Mouse (Mus musculus) erythroblast, embryonic 14.5 days (primary cell): Measurements from ENCODE around the gene Cln3. TPM values are rescaled to one million over a fixed set of nuclear protein-coding genes. Genes with fewer than 3 reads are reported as not detected.

ENCODE experiments used
- H3K27me3 ChIP-seq: 2 replicates; pipeline ENCODE4 v1.6.1; 2012; ENCODE audit warnings: inconsistent platforms; ENCODE audit not compliant: control insufficient read depth
- H3K36me3 ChIP-seq: 2 replicates; pipeline ENCODE4 v1.6.1; 2012; ENCODE audit warnings: mild to moderate bottlenecking, inconsistent platforms; ENCODE audit not compliant: control insufficient read depth
- H3K4me1 ChIP-seq: 2 replicates; pipeline ENCODE4 v1.6.1; 2012; ENCODE audit warnings: inconsistent platforms; ENCODE audit not compliant: control insufficient read depth
- H3K4me3 ChIP-seq: replicated peaks from 2 replicates; pipeline ENCODE3; 2012; ENCODE audit warnings: moderate library complexity, mild to moderate bottlenecking, inconsistent platforms
- H3K9me3 ChIP-seq: 2 replicates; pipeline ENCODE4 v1.6.1; 2012; ENCODE audit warnings: low read length, inconsistent platforms, mixed read lengths; ENCODE audit not compliant: control insufficient read depth
- GATA1 ChIP-seq: IDR thresholded peaks from 2 replicates; pipeline ENCODE4 v1.6.1; 2012; ENCODE audit warnings: low read length, inconsistent platforms, mixed read lengths
- TAL1 ChIP-seq: IDR thresholded peaks from 3 replicates; pipeline ENCODE4 v1.6.1; 2012; ENCODE audit warnings: low read length, inconsistent platforms, mixed read lengths
- polyA plus RNA-seq: library from polyadenylated mRNA; stranded (reverse); fragments of >175 nt; gene quantifications from 2 replicates; pipeline ENCODE4 v1.2.3, GENCODE M21; 2012

Cln3 gene
- polyA plus RNA-seq, result 0.14 and 0.22 TPM in 2 replicates

DNA sequence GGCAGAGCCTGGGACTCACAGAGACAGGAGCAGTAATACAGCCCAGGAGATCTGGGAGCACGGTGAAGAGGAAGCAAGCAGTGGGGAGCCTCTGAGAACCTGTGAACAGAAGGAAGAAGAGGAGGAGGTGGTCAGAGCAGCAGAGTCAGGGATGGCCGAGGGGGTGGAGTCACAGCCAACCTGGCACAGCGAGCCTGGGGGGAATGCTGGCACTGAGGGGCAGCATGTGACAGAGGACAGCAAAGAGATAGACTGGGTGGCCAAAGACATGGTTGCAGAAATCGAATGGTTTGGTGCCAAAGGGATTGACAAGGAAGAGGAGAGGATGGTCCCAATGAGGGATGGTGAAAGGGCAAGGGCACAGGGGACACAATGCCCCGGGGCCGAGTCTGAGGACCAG lies at the start of gene Cln3:
Gene Cln3 (minus strand): TSS at position 101 of the 400 bp plus-strand sequence.
- Histone ChIP-seq H3K36me3 (no peaks in the 10 kb centered on the region), H3K4me1 (peaks cover 17% of the 10 kb centered on the region), H3K9me3 (no peaks in the 10 kb centered on the region), H3K27me3 (peaks cover 31% of the 10 kb centered on the region), H3K4me3 (no peak within 1 kb of the TSS)
- no peak for TF ChIP-seq TAL1
- TF ChIP-seq GATA1, result no peak

DNA sequence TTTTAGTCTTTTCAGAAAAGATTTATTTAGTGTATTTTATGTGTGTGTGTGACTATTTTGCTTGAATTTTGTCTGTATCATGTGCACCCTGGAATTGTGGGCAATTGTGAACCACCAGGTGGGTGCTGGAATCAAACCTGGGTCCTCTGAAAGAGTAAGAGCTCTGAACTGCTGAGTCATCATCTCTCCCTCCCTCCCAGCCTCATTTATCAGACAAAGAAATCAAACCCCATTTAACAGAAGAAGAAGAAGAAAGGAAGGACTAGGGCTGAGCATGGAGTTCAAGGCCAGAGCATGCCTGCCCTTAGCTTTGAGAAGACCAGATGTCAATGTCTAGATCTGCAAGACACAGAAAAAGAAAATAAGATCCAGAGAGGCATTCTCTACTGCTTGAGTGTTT lies 49.8 kb upstream of the Cln3 start:
- Histone ChIP-seq H3K9me3 (no peaks in the 10 kb centered on the region), H3K4me3 (no peak overlapping the region), H3K4me1 (peaks cover 3% of the 10 kb centered on the region; the same call in 1 of the 2 replicates), H3K36me3 (no peaks in the 10 kb centered on the region), H3K27me3 (peaks cover 2% of the 10 kb centered on the region; the same call in 1 of the 2 replicates)
- TF ChIP-seq TAL1 (no peak), GATA1 (no peak)

DNA sequence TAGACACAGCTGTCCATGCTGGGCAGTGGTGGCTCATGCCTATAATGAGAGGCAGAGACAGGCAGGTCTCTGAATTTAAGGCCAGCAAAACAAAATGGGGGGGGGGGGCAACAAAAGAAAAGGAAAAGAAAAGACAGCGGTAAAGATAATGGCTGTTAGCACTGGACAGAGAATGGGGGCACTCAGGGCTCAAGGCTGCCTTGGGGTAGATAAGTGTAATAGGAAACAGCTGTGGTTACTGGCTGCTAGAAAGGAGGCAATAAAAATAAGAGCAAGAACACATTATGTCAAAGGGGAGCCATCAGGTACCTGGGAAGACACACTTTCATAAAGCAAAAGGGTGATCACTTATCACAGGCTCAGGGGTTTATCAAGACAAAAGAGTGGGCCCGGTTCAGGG lies 46.9 kb upstream of the Cln3 start:
- Histone ChIP-seq H3K4me3 (no peak overlapping the region), H3K4me1 (peaks cover 3% of the 10 kb centered on the region; the same call in 1 of the 2 replicates), H3K27me3 (no peaks in the 10 kb centered on the region), H3K9me3 (no peaks in the 10 kb centered on the region), H3K36me3 (no peaks in the 10 kb centered on the region)
- TF ChIP-seq GATA1, result no peak
- no peak for TF ChIP-seq TAL1

DNA sequence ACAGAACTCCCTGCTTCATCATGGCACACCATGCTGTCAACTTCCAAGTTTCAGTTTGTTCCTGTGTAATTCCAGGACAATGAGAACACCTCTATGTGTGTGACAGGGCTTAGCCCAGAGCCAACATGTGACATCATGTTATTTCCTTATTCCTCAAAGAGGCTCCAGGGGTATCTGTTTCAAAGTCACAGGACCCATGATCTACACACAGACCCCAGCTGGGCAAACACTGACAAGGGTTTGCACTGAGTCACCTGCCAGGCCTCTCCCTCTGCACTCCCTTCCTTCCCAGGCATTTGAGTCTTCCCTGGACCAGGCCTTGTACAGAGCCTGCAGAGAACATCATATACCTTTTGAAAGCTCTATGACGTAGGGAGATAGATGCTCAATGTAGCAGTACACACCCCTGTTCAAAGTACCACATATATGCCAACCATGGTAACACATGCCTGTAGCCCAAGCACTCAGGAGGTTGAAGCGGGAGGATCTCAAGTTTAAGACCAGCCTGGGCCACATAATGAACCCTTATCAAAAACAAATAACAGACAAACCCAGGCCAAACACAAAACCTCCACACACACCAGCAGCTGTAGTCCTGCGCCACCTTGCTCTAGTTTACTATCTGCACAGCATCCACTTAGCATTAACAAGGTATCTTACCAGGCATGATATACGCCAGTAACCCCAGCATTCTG lies 45.4 kb upstream of the Cln3 start, which contains the start of gene Nupr1:
Gene Nupr1 (minus strand): TSS at position 38 of the 695 bp plus-strand sequence.
- TF ChIP-seq GATA1 (no peak), TAL1 (no peak)
- no peaks in the 10 kb centered on the region for H3K9me3 ChIP-seq
- H3K27me3 ChIP-seq, result no peaks in the 10 kb centered on the region
- H3K36me3 ChIP-seq, result no peaks in the 10 kb centered on the region
- H3K4me1 ChIP-seq, result peaks cover 5% of the 10 kb centered on the region
- no peak within 1 kb of the TSS for H3K4me3 ChIP-seq

DNA sequence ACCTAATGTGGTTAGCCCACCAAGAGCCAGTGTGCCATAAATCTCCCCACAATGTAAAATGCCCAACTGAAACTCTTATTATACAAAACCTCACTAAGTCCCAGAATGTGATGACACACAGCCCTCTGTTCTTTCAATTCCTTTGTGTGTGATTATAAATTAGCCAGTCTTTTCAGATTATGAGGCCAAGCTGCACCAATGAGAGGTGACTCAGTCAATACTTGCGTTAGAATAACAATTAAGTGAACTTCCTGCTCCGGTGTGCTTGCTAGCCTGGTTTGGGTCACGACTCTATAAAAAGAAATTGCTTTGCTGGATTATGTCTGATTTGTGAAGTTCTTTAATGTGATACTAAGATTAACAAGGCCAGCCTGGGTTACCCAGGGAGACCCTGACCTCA lies 44.3 kb upstream of the Cln3 start:
- TF ChIP-seq GATA1, result no peak
- TF ChIP-seq TAL1, result no peak
- no peak overlapping the region for H3K4me3 ChIP-seq
- no peaks in the 10 kb centered on the region for H3K27me3 ChIP-seq
- H3K9me3 ChIP-seq, result no peaks in the 10 kb centered on the region
- no peaks in the 10 kb centered on the region for H3K36me3 ChIP-seq
- peaks cover 14% of the 10 kb centered on the region for H3K4me1 ChIP-seq

DNA sequence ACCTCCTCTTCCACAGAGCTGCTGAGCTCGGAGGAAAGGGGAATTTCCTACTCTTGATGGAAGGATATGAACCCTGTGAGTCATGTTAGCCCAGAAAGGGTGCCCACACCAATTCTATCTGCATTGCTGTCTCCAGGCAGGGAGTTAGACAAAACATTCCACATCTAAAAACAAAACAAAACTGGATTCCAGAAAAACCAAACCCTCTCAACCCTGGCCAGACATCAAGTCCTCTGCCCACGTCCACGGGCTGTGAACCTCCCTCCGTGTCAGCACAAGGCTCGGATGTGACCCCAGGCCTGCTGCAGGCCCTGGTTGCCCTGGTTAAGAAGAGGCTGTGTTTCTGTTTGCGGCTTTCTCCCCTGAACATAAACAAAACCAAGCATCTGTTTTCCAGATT lies 42.5 kb upstream of the Cln3 start:
- Histone ChIP-seq H3K9me3 (no peaks in the 10 kb centered on the region), H3K36me3 (no peaks in the 10 kb centered on the region), H3K27me3 (no peaks in the 10 kb centered on the region), H3K4me3 (no peak overlapping the region), H3K4me1 (peaks cover 30% of the 10 kb centered on the region)
- TF ChIP-seq GATA1 (no peak), TAL1 (no peak)

DNA sequence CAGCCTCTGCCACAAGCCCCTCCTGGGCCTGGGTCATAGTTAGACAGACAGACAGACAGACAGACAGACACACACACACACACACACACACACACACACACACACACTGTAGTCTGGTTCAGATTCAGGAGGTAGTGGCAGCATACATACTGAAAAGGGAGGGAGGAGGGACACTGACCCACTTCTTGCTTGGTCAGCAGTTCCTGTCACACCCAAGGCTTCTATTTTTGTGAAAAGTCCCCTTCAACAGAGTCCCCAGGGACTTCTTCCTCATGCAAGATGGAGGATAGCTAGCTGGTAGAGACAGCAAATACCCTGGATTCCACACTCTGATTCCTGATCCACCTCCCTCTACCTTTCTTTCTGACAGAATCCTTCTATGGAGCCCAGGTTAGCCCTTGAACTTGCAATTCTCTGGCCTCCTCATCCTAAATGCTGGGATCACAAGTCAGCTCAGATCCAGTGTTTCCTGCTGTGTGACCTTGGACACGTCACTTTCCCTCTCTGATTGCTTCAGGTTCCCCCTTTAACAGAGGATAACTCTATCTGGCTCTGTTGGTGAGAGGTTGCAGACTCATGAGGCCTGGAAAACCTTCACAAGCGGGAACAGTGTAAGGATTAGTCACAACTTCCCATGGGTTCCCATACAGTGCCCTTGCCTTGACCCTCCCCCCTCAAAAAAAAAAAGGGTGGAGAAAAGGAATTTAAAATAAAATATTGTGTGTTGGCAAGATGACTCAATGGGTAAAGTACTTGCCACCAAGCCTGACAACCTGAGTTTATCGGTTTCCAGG lies 40.4 kb upstream of the Cln3 start:
- Histone ChIP-seq H3K4me3 (no peak overlapping the region), H3K4me1 (peaks cover 47% of the 10 kb centered on the region), H3K9me3 (no peaks in the 10 kb centered on the region), H3K27me3 (no peaks in the 10 kb centered on the region), H3K36me3 (no peaks in the 10 kb centered on the region)
- TF ChIP-seq GATA1 (no peak), TAL1 (no peak)

DNA sequence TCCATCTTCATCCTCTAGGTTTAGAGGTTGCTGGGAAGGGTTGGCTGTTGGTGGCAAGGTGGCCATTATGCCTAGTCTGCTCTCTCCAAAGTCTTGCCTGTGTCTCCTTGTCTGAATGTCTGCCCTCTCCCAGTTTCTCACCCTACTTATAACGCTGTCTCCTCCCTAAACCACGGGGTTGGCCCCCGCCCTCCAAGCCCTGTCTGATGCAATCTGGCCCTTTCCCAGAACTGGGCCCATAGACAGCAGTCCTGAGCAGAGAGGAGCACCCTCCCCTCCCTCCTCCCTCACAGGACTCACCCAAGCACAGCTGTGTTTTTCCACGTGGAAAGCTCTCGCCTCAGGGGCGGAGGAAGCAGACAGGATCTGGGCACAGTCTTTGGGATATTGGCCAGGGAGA lies 39.8 kb upstream of the Cln3 start:
- peaks cover 47% of the 10 kb centered on the region for H3K4me1 ChIP-seq
- peak overlapping the region; percentile 7 for H3K4me3 ChIP-seq
- H3K27me3 ChIP-seq, result no peaks in the 10 kb centered on the region
- TF ChIP-seq GATA1 (no peak), TAL1 (no peak)
- H3K36me3 ChIP-seq, result no peaks in the 10 kb centered on the region
- H3K9me3 ChIP-seq, result no peaks in the 10 kb centered on the region

DNA sequence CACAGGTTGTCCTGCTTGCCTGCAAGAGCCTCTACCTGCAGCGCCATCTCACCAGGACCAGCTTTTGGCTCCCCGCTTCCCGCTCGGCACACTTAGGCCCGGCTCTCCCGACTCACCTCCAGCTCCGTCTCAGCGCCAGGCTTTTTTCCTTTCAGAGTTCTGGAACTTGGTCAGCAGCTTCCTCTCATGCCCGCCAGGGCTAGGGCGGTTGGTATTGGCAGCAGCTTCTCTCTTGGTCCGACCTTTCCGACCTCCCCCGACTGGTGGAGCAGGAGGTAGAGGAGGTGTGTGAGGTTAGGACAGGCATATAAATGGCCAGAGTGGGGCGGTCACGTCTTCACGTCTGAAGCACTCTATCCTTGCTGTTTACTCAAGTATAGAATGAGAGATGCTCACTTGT lies 39.2 kb upstream of the Cln3 start:
- no peak for TF ChIP-seq TAL1
- Histone ChIP-seq H3K27me3 (no peaks in the 10 kb centered on the region), H3K4me3 (no peak overlapping the region), H3K4me1 (peaks cover 47% of the 10 kb centered on the region), H3K9me3 (no peaks in the 10 kb centered on the region), H3K36me3 (no peaks in the 10 kb centered on the region)
